Mouse (Mus musculus): ENCODE results near the gene Tas2r105.

Tas2r105 gene

GRCm38 (mm10) chr6:131687395-131687794, at the start of gene Tas2r105:
TSS of gene Tas2r105 (minus strand) at chr6:131687495.
- DNase-seq (ENCODE audit: low spot score): no peak

GRCm38 (mm10) chr6:131712803-131713202, 25.5 kb upstream of the Tas2r105 start:
- no peak for DNase-seq (ENCODE audit: low spot score)

- DNase-seq (ENCODE audit: low spot score): no peak
Observed at GRCm38 (mm10) chr6:131689963-131690362, 2.7 kb upstream of the Tas2r105 start, which contains the start of gene Tas2r114. TSS of gene Tas2r114 (minus strand) at chr6:131690063.

DNA sequence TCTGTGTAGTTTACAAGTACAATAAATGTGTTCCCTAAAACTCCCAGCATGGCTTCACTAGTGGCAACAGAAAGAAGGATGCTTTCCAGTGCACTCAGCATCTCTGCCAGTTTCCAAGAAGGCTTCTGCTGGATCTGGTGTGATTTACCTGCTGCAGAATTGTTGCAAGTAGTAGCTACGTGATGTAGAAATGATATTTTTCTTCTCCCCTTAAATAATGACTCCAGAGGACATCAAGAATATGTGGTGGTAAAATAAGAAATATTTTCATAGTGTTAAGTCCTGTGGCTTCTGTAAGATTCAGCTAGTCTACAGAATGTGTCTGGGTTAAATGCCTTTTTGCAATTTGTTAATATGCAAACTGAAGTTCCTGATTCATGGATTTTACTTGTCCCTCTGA, 1.7 kb downstream of the Tas2r105 start, which contains the start of gene Tas2r104:
TSS of gene Tas2r104 (minus strand) at position 101 of the 400 bp plus-strand sequence.
- DNase-seq (ENCODE audit: low spot score): no peak

GRCm38 (mm10) chr6:131678786-131679185, 8.5 kb downstream of the Tas2r105 start, which contains the start of gene Tas2r106:
TSS of gene Tas2r106 (minus strand) at chr6:131678886.
- no peak for DNase-seq (ENCODE audit: low spot score)

DNA sequence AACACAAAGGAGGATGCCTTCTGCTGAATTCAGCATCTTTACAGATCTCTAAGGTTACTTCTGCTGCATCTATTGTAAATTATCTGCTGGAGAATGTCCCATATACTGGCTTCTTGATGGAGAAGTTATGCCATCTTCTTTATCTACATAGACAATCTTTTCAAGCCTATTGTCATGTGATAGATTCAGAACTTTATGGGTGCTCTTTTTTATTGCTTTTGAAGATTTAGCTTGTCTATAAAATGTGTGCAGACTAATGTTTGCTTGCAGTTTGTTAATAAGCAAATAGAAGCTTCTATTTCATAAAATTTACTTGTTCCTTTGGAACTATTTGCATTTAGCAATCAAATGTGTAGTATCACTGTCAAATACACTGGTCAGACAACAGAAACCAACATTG, 27.2 kb downstream of the Tas2r105 start, which contains the start of gene Tas2r107:
TSS of gene Tas2r107 (minus strand) at position 101 of the 400 bp plus-strand sequence.
- DNase-seq (ENCODE audit: low spot score): no peak

All from ovary, postnatal 10 days (tissue).